Mouse (Mus musculus): ENCODE data around the gene Wdr17.

Wdr17 gene

DNA sequence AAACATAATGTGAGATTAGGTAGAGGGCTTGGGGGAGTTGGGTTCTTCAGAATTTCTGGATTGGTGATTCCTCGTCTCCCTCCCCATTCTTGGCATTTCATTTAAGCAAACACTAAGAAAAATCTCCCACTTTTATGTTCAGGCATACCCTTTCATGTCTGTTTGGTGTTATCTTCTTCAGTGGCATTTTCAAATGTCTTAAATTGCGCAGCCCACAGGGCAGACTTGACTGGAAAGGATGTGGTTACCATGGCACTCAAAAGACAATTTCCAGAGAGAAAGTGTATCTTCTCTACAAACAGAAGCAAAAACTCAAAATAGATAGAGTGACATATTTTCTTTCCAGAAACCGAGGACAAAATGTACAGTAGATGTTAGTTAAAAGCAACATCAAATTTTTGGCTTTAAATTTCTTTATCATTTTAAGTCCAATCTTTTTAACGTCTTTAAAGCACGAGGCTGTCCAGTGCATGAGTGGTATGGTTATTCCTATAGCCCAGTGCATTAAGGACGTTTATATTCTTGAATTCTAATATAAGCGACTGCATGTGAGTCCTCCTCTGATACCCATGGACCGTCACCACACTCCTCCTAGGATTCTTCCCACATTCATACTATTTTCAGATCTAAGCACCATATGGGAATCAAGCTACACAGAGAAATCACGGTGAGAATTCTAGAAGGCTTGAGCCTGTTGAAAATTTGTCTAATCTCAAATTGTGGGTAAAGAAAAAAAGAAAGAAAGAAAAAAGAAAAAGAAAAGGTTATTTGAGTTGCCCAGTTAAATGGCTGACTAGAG, at the start of gene Wdr17:
TSS of gene Wdr17 (minus strand) at position 198 of the 799 bp plus-strand sequence.
- no peak for DNase-seq (ENCODE audit: low spot score)

DNA sequence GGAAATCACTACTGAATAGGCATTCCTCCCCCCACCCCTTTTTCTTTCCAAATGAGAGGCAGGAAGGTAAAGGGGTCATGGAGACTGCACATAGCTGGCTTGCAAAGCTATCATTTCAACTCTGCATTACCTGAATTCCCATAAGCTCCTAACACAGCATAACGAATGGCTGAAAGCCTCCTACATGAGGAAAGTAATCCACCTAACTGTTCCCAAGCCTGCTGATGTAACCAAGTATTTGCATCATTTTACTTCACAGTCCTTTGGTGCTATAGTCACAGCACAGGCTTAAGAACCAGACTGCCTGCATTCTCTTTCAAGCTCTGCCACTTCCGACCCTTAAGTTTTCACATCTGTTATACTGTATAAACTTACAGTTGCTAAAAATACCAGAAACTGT, 45.3 kb upstream of the Wdr17 start:
- no peak for DNase-seq (ENCODE audit: low spot score)

DNA sequence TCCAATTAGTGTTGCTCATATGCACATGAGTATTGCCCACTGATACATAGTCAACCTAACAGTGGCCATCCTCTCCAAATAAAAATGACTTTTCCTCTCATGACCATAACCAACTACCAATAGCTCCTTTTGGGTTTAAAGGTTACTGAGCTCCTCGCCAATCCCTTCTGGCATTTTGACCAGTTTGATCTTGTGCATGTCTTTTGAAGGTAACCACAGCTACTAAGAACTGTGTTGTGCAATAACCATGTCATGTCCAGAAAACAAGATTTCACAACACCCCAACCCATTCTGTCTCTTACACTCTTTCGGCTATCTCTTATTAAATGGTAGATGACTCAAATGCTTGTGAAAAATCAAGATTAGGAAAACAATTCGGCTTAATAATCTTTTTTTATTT, 38.0 kb upstream of the Wdr17 start:
- no peak for DNase-seq (ENCODE audit: low spot score)

DNA sequence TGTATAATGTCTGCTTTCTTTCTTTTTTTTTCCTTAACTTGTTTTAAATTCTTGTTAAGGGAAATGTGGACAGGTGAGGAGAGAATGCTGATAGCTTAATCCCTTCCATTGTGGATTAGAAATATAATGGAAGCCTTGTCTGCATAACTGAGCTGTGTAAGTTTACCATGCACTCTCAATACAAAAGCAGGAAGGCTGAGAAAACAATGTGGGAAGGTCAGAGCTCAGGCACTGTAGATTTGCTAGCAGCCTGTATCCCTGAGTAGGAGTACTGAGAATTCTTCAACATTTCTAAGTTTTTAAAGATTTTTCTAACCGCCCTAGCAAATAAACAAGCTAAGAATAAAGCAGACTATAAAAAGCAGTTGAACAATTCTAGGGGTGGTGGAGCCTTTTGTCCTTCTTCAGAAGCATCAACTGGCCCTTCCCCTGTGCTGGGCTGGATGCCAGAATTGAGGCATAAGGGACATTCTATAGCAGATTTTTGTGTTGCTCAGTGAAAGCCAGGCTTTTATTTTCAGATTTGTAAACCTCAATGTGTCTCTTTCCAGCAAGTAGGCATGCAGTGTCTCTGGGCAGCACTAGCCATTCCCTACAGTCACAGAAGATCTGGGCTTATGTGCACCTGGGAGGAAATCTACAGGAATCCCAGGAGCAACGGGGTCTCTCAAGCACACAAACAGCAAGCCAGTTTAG, 35.3 kb upstream of the Wdr17 start:
- DNase-seq (ENCODE audit: low spot score), result no peak

DNA sequence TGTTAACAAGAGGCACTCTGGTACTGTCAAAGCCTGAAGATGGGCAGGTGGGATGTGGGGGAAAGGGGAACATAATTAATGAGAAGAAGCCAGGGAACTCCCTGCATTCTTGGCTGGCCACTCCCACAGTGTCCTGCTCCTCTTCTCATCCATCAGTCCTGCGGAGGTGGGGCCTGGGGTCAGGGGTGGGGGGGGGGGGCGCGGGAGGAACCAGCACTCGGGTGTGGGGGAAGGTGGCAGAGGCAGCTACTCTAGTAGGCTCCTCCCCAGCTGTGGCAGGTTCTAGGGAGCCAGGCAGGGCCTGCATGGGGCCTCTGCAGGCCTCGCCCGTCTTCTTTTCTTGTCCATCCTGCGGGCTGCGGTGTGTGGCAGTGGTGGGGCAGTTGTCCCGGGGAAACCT, 30.7 kb upstream of the Wdr17 start:
- DNase-seq (ENCODE audit: low spot score), result no peak

DNA sequence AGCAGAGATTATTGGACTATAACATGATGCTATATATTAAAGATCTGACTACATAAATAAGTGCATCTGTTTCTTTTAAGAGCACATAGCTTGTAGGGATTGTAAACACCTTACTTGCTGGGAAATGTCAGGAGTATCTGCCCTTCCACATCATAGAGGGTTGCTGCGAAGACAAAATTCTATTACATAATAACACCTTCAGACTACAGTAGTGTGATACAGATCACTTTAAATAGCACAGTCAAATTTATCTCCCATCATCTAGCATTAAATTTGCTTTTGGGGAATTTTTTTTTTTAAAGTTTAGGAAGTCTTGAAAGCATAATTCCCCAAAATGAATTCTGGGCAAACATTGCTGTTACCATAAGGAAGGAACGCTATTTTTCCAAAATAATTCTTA, 25.9 kb upstream of the Wdr17 start:
- no peak for DNase-seq (ENCODE audit: low spot score)

DNA sequence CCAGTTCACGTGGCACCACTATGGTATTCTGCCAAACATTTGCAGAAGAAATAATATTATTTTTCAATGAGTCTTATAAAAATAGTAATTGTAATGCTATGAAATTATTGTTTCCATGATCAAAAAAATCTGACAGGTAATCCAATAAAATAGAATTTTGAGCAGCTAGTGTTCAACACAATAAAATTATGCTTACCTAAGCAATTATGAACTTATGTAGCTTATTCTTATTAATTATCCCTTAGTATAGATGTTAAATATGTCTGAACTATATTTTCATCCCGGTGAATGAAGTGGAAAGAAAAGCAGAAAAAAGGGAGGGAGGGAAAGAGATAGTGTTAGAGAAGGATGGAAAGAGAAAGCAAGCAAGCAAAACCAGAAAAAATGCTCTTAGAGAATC, 12.5 kb upstream of the Wdr17 start:
- DNase-seq (ENCODE audit: low spot score), result no peak

DNA sequence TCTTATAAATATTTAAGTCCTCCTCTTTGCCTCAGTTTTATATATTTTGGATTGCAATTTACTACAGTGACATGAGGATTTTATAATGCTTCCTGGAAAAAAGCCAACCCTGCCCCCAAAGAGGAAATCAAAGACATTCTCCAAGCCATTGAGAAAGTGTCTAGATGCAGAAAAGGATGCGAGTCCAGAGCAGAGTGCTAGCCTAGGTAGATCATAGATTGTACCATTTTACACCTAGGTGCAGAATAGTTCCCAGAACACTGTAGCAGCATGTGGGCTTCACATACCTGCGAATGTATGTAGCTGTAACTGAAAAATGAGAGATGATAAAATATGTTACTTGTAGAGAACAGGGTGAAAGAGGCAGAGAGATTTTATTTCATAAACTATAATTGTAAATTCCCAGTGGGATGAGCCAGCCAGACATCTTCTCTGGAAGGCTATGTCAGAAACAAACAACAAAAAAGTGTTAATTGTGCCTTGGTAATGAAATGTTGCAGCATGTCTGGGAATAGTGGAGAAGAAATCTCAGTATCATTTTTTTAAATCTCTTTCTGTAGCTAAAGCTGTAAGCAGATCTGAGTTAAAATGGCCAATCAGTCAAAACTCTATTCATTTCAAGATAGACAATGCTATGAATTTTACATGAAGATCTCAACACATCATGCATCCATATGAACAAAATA, 7.8 kb upstream of the Wdr17 start:
- no peak for DNase-seq (ENCODE audit: low spot score)

DNA sequence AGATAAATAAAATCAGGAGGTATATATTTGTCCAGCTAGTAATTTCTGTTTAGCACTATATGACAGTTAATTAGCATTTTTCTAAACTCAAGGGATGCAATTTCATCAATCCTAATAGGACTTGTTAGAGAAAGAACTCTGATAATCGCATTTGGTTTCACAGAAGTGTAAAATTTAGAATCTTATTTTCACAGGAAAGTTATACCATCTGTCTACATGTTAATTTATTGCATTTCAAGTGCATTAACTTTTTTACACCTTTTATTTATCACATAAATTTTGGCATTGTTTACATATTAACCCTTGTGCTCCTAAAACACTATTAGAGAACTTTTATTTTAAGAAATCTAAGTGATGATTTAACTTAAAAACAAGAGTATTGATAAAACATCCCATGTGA, 7.2 kb upstream of the Wdr17 start:
- no peak for DNase-seq (ENCODE audit: low spot score)

DNA sequence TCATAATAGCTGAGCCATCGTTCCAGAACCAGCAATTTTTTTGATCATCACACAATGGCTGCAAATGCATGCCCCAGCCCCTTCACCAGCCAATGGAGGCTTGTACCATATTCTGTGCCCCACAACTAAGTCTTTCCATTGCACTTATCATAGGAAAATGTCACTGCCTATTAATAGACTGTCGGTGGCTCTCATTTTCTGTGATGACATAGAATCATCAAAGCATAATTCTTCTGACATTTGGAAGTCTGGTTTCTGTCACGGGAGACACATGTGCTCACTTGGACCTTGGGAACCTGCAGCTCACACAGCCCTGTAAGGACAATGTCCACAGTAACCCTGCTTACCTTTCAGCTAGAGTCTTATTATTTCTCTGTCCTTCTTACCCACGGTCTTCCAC, 424 bp downstream of the Wdr17 start:
- no peak for DNase-seq (ENCODE audit: low spot score)

DNA sequence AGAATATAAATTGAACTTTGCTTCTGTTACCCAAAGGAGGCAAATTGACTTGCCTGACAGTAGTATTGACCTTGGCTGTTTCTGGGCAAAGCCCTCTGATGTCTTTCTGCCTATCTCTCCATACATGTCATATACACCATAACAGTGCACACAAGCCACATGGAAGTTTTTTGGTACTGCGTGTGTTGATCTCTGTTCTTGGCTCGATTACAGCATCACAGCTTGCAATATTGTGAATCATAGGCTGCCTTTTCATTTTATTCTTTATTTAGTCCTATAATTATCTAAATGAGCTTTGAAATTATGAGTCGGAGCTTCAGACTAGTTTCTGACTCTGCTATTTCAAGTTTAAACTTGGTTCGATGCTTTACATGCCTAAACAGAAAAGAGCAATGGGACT, 10.5 kb downstream of the Wdr17 start:
- no peak for DNase-seq (ENCODE audit: low spot score)

DNA sequence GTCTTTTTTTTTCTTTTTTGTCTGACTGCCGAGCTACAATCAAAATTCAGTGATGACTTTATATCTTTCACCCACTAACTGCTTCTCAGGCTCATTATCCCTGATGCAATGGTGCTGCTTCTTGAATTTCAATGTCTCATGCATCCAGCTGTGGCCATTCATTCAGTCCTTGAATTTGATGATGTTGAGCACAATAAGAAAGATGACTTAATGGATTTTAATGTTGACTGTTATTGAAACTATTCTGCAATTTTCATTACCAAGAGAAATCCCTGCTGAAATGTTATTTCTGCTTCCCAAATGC, 22.3 kb downstream of the Wdr17 start:
- no peak for DNase-seq (ENCODE audit: low spot score)

DNA sequence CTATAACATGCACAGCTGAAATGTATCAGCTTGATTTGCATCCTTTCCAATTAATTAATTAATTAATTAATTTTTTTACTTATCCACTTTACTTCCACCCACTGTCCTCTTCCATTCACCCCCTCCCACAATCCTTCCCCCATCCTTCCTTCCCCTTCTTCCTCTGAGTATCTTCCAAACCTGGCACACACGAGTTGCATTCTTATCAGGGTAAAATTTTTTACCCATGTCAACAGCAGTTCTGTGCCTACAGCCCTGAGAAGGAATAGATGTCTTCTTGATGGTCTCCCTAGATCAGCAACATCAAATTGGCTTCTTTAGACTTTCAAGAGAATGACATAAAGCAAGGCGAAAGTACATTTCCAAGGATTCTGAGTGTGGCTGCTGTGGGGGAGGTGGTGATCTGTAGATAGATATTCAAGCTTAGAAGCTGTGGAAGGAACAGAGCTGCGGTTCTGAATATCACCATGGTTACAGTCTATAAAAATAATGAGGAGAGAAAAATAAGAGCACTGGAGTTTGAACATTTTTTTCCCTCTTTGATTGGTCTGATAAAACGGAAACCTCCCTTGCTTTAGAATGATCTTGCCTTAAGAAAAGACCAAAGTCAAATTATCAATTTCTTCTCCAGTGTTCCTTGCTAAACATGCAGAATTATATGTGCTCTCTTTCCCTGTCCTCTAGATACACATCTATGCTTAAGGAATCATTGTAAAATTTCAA, 22.8 kb downstream of the Wdr17 start:
- DNase-seq (ENCODE audit: low spot score), result no peak

DNA sequence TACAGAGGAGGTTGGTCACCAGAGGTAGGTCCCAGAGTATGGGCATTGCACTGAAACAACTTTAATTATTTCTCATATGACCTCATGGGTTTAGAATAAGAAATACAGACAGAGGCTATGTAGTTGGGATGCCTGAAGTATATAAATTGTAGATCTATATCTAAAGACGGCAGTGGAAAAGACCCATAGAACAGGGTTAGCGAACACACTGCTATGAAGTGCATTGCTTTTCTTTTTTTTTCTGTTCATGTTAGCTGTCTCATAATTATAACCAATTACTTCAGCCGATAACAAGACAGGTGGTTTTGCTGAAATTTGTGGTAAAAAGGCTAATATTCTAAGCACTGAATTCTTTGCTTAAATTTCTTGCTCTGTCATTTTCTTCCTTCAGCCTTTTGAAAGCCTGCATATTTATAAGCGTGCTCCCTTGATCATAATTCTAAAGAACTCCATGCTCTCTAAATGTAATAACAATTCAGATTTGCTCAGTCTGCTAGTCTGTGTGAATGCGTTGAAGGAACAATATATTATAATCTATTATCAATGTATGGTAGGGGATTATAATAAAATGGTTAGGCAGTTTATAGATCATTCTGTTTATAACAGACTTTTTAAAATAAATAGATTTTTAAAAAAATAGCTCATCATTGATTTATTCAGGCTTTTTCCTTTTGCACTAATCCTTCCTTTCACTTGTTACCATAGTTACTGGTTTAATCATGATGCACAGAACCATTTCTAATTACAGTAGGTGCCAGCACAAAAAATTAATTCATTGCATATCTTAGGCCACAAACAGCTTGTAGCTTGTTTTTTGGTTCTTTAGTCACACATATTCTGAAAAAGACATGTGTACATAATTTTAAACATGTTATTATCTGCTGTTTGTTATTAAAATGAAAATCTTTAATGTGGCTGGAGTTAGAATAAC, 50.7 kb downstream of the Wdr17 start:
- DNase-seq (ENCODE audit: low spot score), result peak; percentile 26

DNA sequence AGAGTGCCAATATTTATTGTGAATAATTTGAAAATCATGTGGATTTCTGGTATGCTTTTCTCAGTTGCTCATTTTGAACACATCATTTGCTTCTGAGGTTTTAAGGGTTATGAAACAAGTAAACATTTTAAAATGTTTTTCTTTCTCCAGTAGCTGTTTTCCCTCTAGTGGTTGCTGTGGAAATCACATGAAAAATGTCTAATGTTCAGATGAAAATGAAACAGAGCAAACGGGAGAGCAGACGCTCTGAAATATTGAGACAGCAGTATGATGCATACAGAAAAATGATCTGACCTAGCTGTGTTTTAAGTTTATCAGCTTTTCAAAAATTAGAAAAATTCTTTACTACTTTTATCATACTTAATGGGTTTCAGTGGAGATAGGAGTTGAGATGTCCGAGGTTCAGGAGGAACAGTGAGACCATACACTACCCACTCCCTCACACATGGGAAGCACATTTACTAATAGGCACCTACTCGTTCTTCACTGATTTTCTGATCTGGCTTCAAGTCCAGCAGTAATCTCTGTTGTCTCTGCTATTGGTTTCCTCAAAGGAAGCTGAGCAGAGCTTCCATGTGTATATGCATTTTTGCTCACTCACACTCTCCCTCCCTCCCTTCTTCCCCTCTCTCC, 57.1 kb downstream of the Wdr17 start:
- peak; percentile 67 for DNase-seq (ENCODE audit: low spot score)

DNA sequence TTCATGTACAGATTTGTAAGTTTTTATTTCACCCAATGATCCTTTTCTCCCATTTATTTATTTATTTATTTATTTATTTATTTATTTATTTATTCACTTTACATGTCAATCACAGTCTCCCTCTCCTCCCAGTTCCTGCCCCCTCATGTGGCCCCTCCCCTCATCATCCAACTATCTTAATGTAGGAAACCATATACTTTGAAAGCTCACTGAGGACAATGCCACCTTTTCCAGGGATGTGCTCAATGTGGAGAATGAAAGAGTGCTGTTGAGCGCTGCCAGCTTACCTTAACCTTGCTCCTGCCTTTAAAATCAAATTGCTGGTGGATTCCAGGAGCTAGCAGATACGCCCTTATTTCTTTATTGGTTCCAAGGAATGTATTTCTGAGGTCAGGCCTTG, 59.0 kb downstream of the Wdr17 start:
- DNase-seq (ENCODE audit: low spot score), result no peak

DNA sequence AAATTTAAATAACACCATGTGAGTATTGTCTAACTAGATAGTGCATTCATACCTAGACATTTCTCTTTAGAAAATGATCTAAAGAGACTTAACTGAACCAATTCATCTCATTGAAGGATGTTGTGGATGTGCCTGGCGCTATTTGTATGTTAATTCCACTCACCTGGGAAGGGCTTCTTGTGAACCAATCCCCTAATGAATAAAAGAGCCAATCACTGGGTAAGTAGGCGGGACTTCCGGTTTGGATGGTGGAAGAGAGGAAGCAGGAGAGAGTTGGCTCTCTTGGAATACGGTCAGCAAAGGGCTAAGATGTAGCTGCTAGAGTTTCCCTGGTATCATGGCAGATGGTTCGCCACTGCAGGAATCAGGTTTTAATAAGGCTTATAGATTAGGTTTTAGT, 64.0 kb downstream of the Wdr17 start:
- DNase-seq (ENCODE audit: low spot score), result no peak

DNA sequence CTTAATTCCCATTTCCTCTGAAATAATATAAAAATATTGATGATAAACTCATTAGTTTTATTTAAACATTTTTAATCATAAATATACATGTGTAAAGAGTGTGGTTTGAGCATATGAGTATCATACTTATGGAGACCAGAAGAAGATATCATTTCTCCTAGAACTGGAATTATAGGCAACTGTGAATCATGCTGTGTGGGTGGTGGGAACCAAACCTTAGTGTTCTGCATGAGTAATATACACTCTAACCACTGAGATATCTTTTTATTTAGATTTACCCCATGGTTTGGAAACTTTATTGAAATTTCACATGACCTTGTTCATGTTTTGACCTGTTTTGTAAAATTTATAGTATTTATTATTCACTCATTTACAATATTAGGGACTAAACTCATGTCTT, 68.3 kb downstream of the Wdr17 start:
- DNase-seq (ENCODE audit: low spot score), result no peak

DNA sequence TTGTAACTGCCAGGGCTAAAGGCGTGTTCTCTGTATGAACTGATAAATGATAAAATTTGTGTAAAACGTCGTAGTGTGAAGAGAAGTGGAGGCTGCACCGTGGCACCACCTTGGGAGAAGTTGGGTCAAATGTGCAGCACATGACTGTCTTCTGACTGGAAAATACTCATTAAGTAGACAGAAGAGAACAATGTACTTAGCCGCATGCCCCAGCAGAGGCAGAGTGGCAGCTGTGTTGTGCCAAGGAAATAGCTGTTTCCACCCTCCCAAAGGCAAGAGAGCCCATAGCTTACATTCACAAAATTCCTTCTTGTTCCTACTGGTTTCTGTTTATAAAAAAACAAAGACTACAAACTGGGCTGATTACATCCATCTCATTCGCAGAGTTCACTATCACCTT, 78.8 kb downstream of the Wdr17 start:
- DNase-seq (ENCODE audit: low spot score), result no peak

DNA sequence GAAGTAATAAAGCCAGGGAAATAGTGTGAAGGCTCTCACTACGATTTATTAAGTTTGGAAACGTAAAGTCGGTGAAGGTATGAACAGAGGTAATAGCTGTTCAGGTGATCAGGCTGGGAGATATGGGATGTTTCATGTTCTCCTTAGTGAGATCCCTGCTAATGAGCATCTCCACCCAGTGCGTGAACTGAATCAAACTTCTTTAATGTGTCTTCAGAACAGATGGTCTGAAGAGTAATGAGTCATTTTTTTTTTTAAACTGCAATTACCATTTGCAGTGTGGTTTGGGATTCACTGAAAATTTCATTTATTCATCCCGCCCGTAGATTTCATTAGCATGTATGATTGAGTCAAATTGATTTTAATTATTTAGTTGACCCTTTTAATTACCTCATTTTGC, 80.8 kb downstream of the Wdr17 start:
- DNase-seq (ENCODE audit: low spot score), result no peak

DNA sequence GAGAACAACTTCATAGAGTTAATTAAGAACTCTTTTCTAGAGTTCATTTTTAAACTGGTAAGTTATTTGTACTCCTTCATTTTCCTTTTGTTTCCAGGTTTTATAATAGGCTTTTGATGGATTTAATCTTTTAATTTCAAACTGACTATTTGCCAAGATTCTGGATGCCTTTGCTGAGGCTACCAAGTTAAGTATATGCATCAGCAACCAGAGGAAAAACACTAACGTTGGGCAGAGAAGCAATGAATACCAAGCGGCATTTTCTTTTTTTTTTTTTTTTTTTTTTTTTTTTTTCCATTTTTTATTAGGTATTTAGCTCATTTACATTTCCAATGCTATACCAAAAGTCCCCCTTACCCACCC, 94.3 kb downstream of the Wdr17 start:
- no peak for DNase-seq (ENCODE audit: low spot score)
